23 mouse cellular contexts compared by ENCODE assay signal in the genomic region with DNA sequence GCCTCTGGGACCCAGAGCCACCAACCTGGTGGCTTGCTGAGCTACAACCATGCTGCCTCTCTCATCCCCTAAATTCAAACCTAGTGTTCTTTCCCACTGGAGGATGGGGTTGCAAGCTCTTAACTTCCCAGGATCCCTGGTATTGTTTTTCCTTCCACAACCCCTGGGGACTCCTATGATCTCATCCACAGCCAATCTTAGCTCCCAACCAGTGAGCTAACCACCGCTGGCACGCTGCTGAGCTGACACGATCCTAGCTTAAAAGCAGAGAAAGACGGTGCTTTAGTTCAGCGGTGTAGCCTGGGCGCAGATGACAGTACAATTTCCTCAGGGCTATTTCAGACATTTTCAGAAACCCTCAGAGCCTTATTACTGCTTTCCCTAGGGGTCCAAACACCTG.
DNase-seq lines count a peak whose midpoint lies in the region; ATAC-seq and TF ChIP-seq lines count a peak whose summit lies in the region.
"Had no signal": no experiment of that assay in that cellular context is flagged by ENCODE, and none has a peak within 500 bp of the region (broad histone marks: within the 10 kb centered on the region; RNA-seq: fewer than 3 reads in every experiment).

No protein-coding gene starts in this region.

- no peak overlapping the region for H3K4me3 ChIP-seq in hindbrain, embryonic 16.5 days (ENCODE audit: low read length)
- H3K4me3 ChIP-seq in forebrain, embryonic 15.5 days, result no peak overlapping the region
- H3K4me3 ChIP-seq: embryonic facial prominence, embryonic 13.5 days; forebrain, embryonic 13.5 days; intestine, embryonic 15.5 days; myocyte; neural tube, embryonic 13.5 days had no signal

- H3K36me3 ChIP-seq in hindbrain, embryonic 16.5 days (ENCODE audit: control insufficient read depth, insufficient read depth, low read length), result no peaks in the 10 kb centered on the region
- H3K36me3 ChIP-seq in forebrain, embryonic 15.5 days, result no peaks in the 10 kb centered on the region
- H3K36me3 ChIP-seq: embryonic facial prominence, embryonic 13.5 days; intestine, embryonic 15.5 days; neural tube, embryonic 13.5 days had no signal

- intact Hi-C loops in heart, postnatal 25 days (cut with DNase I), result no loop called here

- 64% methylated on average over 6 of the region's 6 CpGs for WGBS in hindbrain, embryonic 16.5 days
- WGBS in forebrain, embryonic 15.5 days, result 44% methylated on average over 6 of the region's 6 CpGs

- H3K9me3 ChIP-seq in hindbrain, embryonic 16.5 days (ENCODE audit: control insufficient read depth, low read length), result no peaks in the 10 kb centered on the region
- H3K9me3 ChIP-seq in forebrain, embryonic 15.5 days, result no peaks in the 10 kb centered on the region
- H3K9me3 ChIP-seq: embryonic facial prominence, embryonic 13.5 days; forebrain, embryonic 13.5 days; intestine, embryonic 15.5 days; neural tube, embryonic 13.5 days had no signal

- no peak for ATAC-seq in hindbrain, embryonic 16.5 days
- ATAC-seq in forebrain, embryonic 15.5 days (replicated peaks), result no peak
- ATAC-seq: forebrain, embryonic 13.5 days; intestine, embryonic 15.5 days; midbrain, embryonic 16.5 days had no signal

- no peaks in the 10 kb centered on the region for H3K27me3 ChIP-seq in hindbrain, embryonic 16.5 days (replicated peaks; ENCODE audit: control insufficient read depth, insufficient read depth, low read length)
- H3K27me3 ChIP-seq in forebrain, embryonic 15.5 days, result no peaks in the 10 kb centered on the region
- H3K27me3 ChIP-seq: embryonic facial prominence, embryonic 13.5 days; forebrain, embryonic 13.5 days; intestine, embryonic 15.5 days; neural tube, embryonic 13.5 days had no signal

- no peaks in the 10 kb centered on the region for H3K4me1 ChIP-seq in hindbrain, embryonic 16.5 days (ENCODE audit: control insufficient read depth, insufficient read depth, low read depth, low read length)
- H3K4me1 ChIP-seq in forebrain, embryonic 15.5 days, result 0 out of 2 replicates have a peak, but pooled peaks cover 3% of the 10 kb centered on the region
- H3K4me1 ChIP-seq: embryonic facial prominence, embryonic 13.5 days; forebrain, embryonic 13.5 days; intestine, embryonic 15.5 days had no signal

- TF ChIP-seq CTCF in brain, embryonic 14.5 days (IDR thresholded peaks at IDR 0.05; ENCODE audit: borderline replicate concordance, extremely low read depth, insufficient read depth, insufficient read length), result no peak

- no peak for TF ChIP-seq POLR2A in brain, embryonic 14.5 days (IDR thresholded peaks at IDR 0.05; ENCODE audit: borderline replicate concordance, extremely low read depth, insufficient read depth, insufficient read length, poor library complexity, severe bottlenecking)

- H3K9ac ChIP-seq in hindbrain, embryonic 16.5 days (ENCODE audit: low read depth, low read length), result no peak overlapping the region
- H3K9ac ChIP-seq in forebrain, embryonic 15.5 days (replicated peaks), result no peak overlapping the region
- H3K9ac ChIP-seq: embryonic facial prominence, embryonic 13.5 days; forebrain, embryonic 13.5 days; hindbrain, embryonic 14.5 days; intestine, embryonic 15.5 days; neural tube, embryonic 13.5 days had no signal

- DNase-seq in NIH3T3 (ENCODE audit: low read depth), result peak; percentile 12
- peak; percentile 25 for DNase-seq in brain, embryonic 14.5 days (ENCODE audit: low read depth)
- peak; percentile 47 for DNase-seq in gastrocnemius, postnatal 25 days
- DNase-seq in heart, postnatal 25 days (ENCODE audit: low spot score), result peak; percentile 22
- no peak for DNase-seq in c-Kit-positive CD71-positive TER-119-positive erythroid progenitor cells, embryonic 14.5 days (ENCODE audit: low spot score)
- DNase-seq: adrenal gland, postnatal 25 days; cerebellum, adult 18-20 months; cerebellum, postnatal 14 days; kidney, adult 8-10 months; kidney, postnatal 10 days; lung, postnatal 4 days; thymus, adult 2 months; thymus, postnatal 4 days had no signal

- H3K4me2 ChIP-seq in hindbrain, embryonic 16.5 days (ENCODE audit: low read length), result no peak overlapping the region
- H3K4me2 ChIP-seq in forebrain, embryonic 15.5 days (replicated peaks), result no peak overlapping the region
- H3K4me2 ChIP-seq: embryonic facial prominence, embryonic 13.5 days; forebrain, embryonic 13.5 days; hindbrain, embryonic 14.5 days; intestine, embryonic 15.5 days; neural tube, embryonic 13.5 days had no signal

- H3K27ac ChIP-seq in hindbrain, embryonic 16.5 days (ENCODE audit: low read depth, low read length), result no peak overlapping the region
- no peak overlapping the region for H3K27ac ChIP-seq in forebrain, embryonic 15.5 days (replicated peaks)
- H3K27ac ChIP-seq: embryonic facial prominence, embryonic 13.5 days; forebrain, embryonic 13.5 days; hindbrain, embryonic 14.5 days; intestine, embryonic 15.5 days; neural tube, embryonic 13.5 days; stomach, postnatal 0 days had no signal
